Mouse (Mus musculus) heart, embryonic 15.5 days (tissue): Measurements from ENCODE around the gene Mark2. TPM values are rescaled to one million over a fixed set of nuclear protein-coding genes. Genes with fewer than 3 reads are reported as not detected.
A peak's percentile ranks its signal among the peaks of the same experiment; 100 is the strongest.

Experiments used
- ATAC-seq: fragments of 200-750 bp; cut with Nextera tagmentation; replicated peaks from 2 replicates; pipeline ENCODE4 v1.8.0; 2017; ENCODE audit warnings: low read depth, moderate TSS enrichment; ENCODE audit not compliant: insufficient number of reproducible peaks, insufficient read depth, low FRiP score
- H3K27ac ChIP-seq: fragments of 300-500 bp; sonication (generic); 2 replicates; pipeline ENCODE4 v1.5.1; 2015; ENCODE audit warnings: mild to moderate bottlenecking, inconsistent platforms
- H3K27me3 ChIP-seq: fragments of 300-500 bp; sonication (generic); 2 replicates; pipeline ENCODE4 v1.6.1; 2015; ENCODE audit warnings: inconsistent platforms
- H3K36me3 ChIP-seq: fragments of 300-500 bp; sonication (generic); 2 replicates; pipeline ENCODE4 v1.6.1; 2015; ENCODE audit warnings: mild to moderate bottlenecking, inconsistent platforms
- H3K4me1 ChIP-seq: fragments of 300-500 bp; sonication (generic); replicated peaks from 2 replicates; pipeline ENCODE4 v1.6.1; 2015; ENCODE audit warnings: inconsistent platforms
- H3K4me2 ChIP-seq: fragments of 300-500 bp; sonication (generic); 2 replicates; pipeline ENCODE4 v1.6.1; 2015; ENCODE audit warnings: inconsistent platforms, mild to moderate bottlenecking, moderate library complexity
- H3K4me3 ChIP-seq: fragments of 300-500 bp; sonication (generic); 2 replicates; pipeline ENCODE4 v1.5.1; 2015; ENCODE audit warnings: mild to moderate bottlenecking, inconsistent platforms
- H3K9ac ChIP-seq: fragments of 300-500 bp; sonication (generic); 2 replicates; pipeline ENCODE4 v1.6.1; 2015; ENCODE audit warnings: mild to moderate bottlenecking, inconsistent platforms
- H3K9me3 ChIP-seq: fragments of 300-500 bp; sonication (generic); replicated peaks from 2 replicates; pipeline ENCODE4 v1.6.1; 2016; ENCODE audit warnings: inconsistent platforms
- WGBS: fragments of 180-500 bp; shearing (Covaris S2); methylation state at CpG from one replicate; pipeline ENCODE4 v1.1.7; 2015; ENCODE audit warnings: mixed read lengths; 5-methylcytosine and 5-hydroxymethylcytosine counted together
- polyA plus RNA-seq: library from polyadenylated mRNA; unstranded; fragments of >200 nt; fragmentation: Nextera tagmentation; extraction: Ambion mirVana; gene quantifications from 2 replicates; pipeline ENCODE4 v1.2.1, GENCODE M21; 2015

Gene Mark2
- polyA plus RNA-seq, 1 experiment from 2014 or later = 26.4 TPM

DNA sequence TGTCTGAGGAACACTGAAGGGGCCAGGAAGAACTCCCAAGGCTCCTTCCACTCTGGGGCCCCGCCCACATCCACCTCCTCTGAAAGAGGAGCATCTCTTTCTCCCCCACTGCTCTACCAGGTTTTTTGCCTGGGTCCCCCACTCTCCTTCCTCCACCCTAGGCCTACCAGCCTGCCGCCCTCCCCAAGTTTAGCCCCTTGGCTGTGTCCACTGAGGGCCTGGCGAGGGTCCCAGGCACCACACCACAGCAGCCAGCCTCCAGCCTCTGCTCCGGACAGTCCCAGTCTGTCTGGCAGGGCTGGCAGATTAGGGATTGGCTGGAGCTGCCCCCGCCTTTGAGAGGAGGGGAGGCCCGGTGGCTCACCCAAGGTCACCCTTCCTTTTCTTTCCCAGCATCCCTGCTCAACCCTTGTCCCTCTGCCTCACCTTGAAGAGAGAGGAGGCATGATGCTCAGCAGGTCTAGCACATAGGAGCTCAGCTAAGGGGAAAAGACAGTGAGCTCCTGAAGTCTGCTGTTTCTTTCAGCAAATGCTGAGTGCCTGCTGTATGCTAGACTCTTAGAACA, 76.8 kb downstream of the Mark2 start:
- Histone ChIP-seq H3K27ac (peak overlapping the region; percentile 94), H3K4me3 (no peak overlapping the region), H3K36me3 (no peaks in the 10 kb centered on the region), H3K4me2 (peak overlapping the region; percentile 46), H3K27me3 (no peaks in the 10 kb centered on the region), H3K9me3 (no peaks in the 10 kb centered on the region), H3K4me1 (peaks cover 58% of the 10 kb centered on the region), H3K9ac (peak overlapping the region; percentile 32; the same call in 1 of the 2 replicates)
- WGBS = 11% methylated on average over 6 of the region's 6 CpGs
- peak; percentile 29 for ATAC-seq

GRCm38 (mm10) chr19:7264088-7264765, 77.4 kb downstream of the Mark2 start:
- peak overlapping the region; percentile 46 for H3K4me2 ChIP-seq
- peak overlapping the region; percentile 32; the same call in 1 of the 2 replicates for H3K9ac ChIP-seq
- ATAC-seq = no peak
- no peaks in the 10 kb centered on the region for H3K36me3 ChIP-seq
- 13% methylated on average over 9 of the region's 9 CpGs for WGBS
- H3K4me1 ChIP-seq = peaks cover 52% of the 10 kb centered on the region
- H3K27me3 ChIP-seq = no peaks in the 10 kb centered on the region
- no peak overlapping the region for H3K4me3 ChIP-seq
- H3K27ac ChIP-seq = peak overlapping the region; percentile 94
- no peaks in the 10 kb centered on the region for H3K9me3 ChIP-seq

DNA sequence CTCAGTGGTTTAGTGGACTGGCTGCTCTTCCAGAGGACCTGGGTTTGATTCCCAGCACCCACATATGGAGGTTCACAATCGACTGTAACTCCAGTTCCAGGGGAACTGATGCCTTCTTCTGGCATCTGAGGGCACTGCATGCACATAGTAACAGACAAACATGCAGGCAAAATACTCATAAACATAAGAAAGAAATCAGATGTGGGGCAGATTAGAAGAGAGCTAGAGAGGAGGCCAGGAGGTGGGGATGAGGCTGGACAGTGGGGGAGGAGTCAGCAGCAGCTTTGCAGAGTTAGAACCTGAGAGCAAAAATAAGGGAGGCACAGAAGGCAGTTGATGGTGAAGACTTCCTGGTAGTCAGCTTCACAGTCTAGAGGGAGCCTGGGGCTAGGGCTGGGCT, 79.1 kb downstream of the Mark2 start:
- H3K27me3 ChIP-seq = no peaks in the 10 kb centered on the region
- no peak overlapping the region for H3K4me2 ChIP-seq
- H3K9ac ChIP-seq = no peak overlapping the region
- H3K9me3 ChIP-seq = no peaks in the 10 kb centered on the region
- H3K4me1 ChIP-seq = peaks cover 38% of the 10 kb centered on the region
- no peak overlapping the region for H3K27ac ChIP-seq
- ATAC-seq = no peak
- 83% methylated on average over 1 of the region's 1 CpGs for WGBS
- no peaks in the 10 kb centered on the region for H3K36me3 ChIP-seq
- no peak overlapping the region for H3K4me3 ChIP-seq

- H3K4me2 ChIP-seq = no peak overlapping the region
- WGBS = 87% methylated on average over 3 of the region's 3 CpGs
- no peak overlapping the region for H3K4me3 ChIP-seq
- no peak overlapping the region for H3K27ac ChIP-seq
- peaks cover 32% of the 10 kb centered on the region for H3K4me1 ChIP-seq
- no peaks in the 10 kb centered on the region for H3K36me3 ChIP-seq
- no peaks in the 10 kb centered on the region for H3K27me3 ChIP-seq
- no peak overlapping the region for H3K9ac ChIP-seq
- ATAC-seq = no peak
- no peaks in the 10 kb centered on the region for H3K9me3 ChIP-seq
These were observed 79.7 kb downstream of the Mark2 start for GRCm38 (mm10) chr19:7261964-7262363.

GRCm38 (mm10) chr19:7261476-7261875, 80.2 kb downstream of the Mark2 start:
- H3K36me3 ChIP-seq = no peaks in the 10 kb centered on the region
- 92% methylated on average over 1 of the region's 1 CpGs for WGBS
- H3K4me1 ChIP-seq = peaks cover 27% of the 10 kb centered on the region
- no peak overlapping the region for H3K4me2 ChIP-seq
- ATAC-seq = no peak
- H3K27me3 ChIP-seq = no peaks in the 10 kb centered on the region
- no peak overlapping the region for H3K4me3 ChIP-seq
- no peaks in the 10 kb centered on the region for H3K9me3 ChIP-seq
- H3K9ac ChIP-seq = no peak overlapping the region
- H3K27ac ChIP-seq = no peak overlapping the region

- Histone ChIP-seq H3K36me3 (no peaks in the 10 kb centered on the region), H3K27ac (no peak overlapping the region), H3K4me3 (no peak overlapping the region), H3K4me2 (no peak overlapping the region), H3K4me1 (no peaks in the 10 kb centered on the region), H3K9ac (no peak overlapping the region), H3K27me3 (no peaks in the 10 kb centered on the region), H3K9me3 (no peaks in the 10 kb centered on the region)
- 71% methylated on average over 5 of the region's 5 CpGs for WGBS
- ATAC-seq = no peak
These were observed 83.8 kb downstream of the Mark2 start for GRCm38 (mm10) chr19:7257881-7258280.

DNA sequence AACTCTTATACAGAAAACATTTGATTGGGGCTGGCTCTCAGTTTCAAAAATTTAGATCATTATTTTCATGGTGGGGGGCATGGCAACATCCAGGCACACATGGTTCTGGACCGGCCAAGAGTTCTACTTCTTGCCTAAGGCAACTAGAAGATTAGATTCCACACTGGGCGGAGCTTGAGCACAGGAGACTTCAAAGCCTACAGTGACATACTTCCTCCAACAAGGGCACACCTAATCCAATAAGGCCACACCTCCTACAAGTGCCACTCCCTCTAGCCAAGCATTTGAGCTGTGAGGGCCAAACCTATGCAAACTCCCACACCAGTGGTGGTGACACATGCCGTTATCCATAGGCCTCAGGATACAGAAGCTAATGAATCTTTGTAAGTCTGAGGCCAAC, 95.6 kb downstream of the Mark2 start:
- Histone ChIP-seq H3K9me3 (no peaks in the 10 kb centered on the region), H3K27ac (no peak overlapping the region), H3K9ac (no peak overlapping the region), H3K4me1 (peaks cover 4% of the 10 kb centered on the region), H3K4me2 (no peak overlapping the region), H3K36me3 (no peaks in the 10 kb centered on the region), H3K27me3 (0 out of 2 replicates have a peak, but pooled peaks cover 3% of the 10 kb centered on the region), H3K4me3 (no peak overlapping the region)
- WGBS = 73% methylated on average over 3 of the region's 3 CpGs
- no peak for ATAC-seq

GRCm38 (mm10) chr19:7240782-7241690, 100.6 kb downstream of the Mark2 start, which contains the start of gene Naa40:
Naa40 (minus strand) TSS chr19:7241183.
- H3K4me2 ChIP-seq = peak within 1 kb of the TSS; percentile 89
- peaks cover 9% of the 10 kb centered on the region; the same call in 1 of the 2 replicates for H3K36me3 ChIP-seq
- no peaks in the 10 kb centered on the region for H3K9me3 ChIP-seq
- under 1% methylated on average over 80 of the region's 80 CpGs for WGBS
- H3K9ac ChIP-seq = peak within 1 kb of the TSS; percentile 93
- peak; percentile 97 for ATAC-seq
- H3K27ac ChIP-seq = peak within 1 kb of the TSS; percentile 90
- 0 out of 2 replicates have a peak, but pooled peaks cover 3% of the 10 kb centered on the region for H3K27me3 ChIP-seq
- peak within 1 kb of the TSS; percentile 78 for H3K4me3 ChIP-seq
- H3K4me1 ChIP-seq = peaks cover 26% of the 10 kb centered on the region

GRCm38 (mm10) chr19:7240291-7240690, 101.4 kb downstream of the Mark2 start:
- Histone ChIP-seq H3K36me3 (peaks cover 10% of the 10 kb centered on the region; the same call in 1 of the 2 replicates), H3K9ac (peak overlapping the region; percentile 93), H3K27me3 (0 out of 2 replicates have a peak, but pooled peaks cover 3% of the 10 kb centered on the region), H3K27ac (peak overlapping the region; percentile 90), H3K4me2 (peak overlapping the region; percentile 89), H3K4me1 (peaks cover 26% of the 10 kb centered on the region), H3K9me3 (no peaks in the 10 kb centered on the region), H3K4me3 (peak overlapping the region; percentile 78)
- 0 out of 2 replicates have a peak, but pooled peaks have one; percentile 10 for ATAC-seq
- WGBS = under 1% methylated on average over 13 of the region's 13 CpGs

GRCm38 (mm10) chr19:7239574-7239973, 102.1 kb downstream of the Mark2 start:
- ATAC-seq = no peak
- Histone ChIP-seq H3K9me3 (no peaks in the 10 kb centered on the region), H3K9ac (peak overlapping the region; percentile 93), H3K27me3 (no peaks in the 10 kb centered on the region), H3K4me1 (peaks cover 26% of the 10 kb centered on the region), H3K36me3 (peaks cover 10% of the 10 kb centered on the region; the same call in 1 of the 2 replicates), H3K27ac (peak overlapping the region; percentile 90), H3K4me3 (peak overlapping the region; percentile 78), H3K4me2 (peak overlapping the region; percentile 89)
- WGBS = 82% methylated on average over 3 of the region's 3 CpGs

DNA sequence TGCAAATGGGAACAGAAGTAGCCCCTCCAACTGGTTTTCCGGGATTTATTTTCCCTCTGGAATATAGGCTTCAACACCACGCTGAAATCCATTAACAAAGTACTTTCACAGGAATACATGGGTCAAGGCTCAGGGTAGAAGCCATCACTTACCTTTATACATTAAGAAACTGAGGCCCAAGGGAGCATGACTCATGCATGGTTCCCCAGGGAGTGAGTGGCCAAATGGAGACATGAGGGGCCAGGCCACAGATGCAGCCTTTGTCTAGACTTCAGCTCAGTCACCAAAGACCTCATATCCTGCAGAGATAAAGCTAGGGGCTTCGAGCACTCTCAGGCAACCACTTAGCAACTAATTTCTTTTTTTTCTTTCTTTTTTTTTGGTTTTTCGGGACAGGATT, 104.9 kb downstream of the Mark2 start:
- no peaks in the 10 kb centered on the region for H3K27me3 ChIP-seq
- WGBS = 82% methylated on average over 4 of the region's 4 CpGs

More for the DNA sequence above, 104.9 kb downstream of the Mark2 start:
- Histone ChIP-seq H3K27ac (no peak overlapping the region), H3K36me3 (peaks cover 32% of the 10 kb centered on the region), H3K4me2 (no peak overlapping the region), H3K9ac (no peak overlapping the region), H3K9me3 (no peaks in the 10 kb centered on the region), H3K4me1 (peaks cover 26% of the 10 kb centered on the region), H3K4me3 (no peak overlapping the region)
- ATAC-seq = no peak
